Mouse (Mus musculus) CD4-positive helper T cell, adult 2 months (primary cell): Measurements from ENCODE around the gene Gng5.

Source experiments
- DNase-seq: peaks from one replicate; pipeline ENCODE4 v3.0.0-alpha.2; 2012; ENCODE audit warnings: low read depth, missing footprints, low spot score

Gng5 gene

GRCm38 (mm10) chr3:146540521-146541273, 41.1 kb downstream of the Gng5 start:
- no peak for DNase-seq

- no peak for DNase-seq
These were observed 44.0 kb downstream of the Gng5 start for GRCm38 (mm10) chr3:146543632-146544031.

GRCm38 (mm10) chr3:146554816-146555215, 55.2 kb downstream of the Gng5 start:
- DNase-seq, result no peak
